Mouse (Mus musculus): ENCODE measurements around the gene Tyw1.

DNA sequence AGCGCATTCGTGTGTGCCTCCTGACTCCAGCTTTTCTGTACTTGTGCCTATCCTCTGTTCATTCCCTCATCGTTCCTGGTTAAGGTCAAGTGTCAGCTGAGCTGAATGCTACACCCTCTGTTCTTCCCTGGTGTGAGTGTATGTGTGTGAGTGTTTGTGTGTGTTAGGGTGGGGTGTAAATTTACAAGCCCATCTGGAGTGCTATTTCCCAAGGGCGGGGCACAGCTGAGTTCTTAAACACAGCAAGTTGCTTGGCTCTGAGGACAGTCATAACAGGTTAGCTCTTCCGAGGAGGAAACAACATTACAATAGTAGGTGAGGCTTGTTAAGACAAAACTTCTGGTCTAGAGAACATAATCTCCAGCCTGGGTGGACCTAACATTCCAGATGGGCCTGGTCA is 37.1 kb upstream of the Tyw1 start:
- TF ChIP-seq CTCF (IDR thresholded peaks at IDR 0.05; ENCODE audit: low read depth) (no peak), EP300 (IDR thresholded peaks at IDR 0.05; ENCODE audit: low read depth) (no peak)

Data from liver, postnatal 0 days (tissue).